23 mouse cellular contexts compared by ENCODE assay signal in genomic region chr8:3574546-3574945, GRCm38 (mm10). TPM values are rescaled to one million over a fixed set of nuclear protein-coding genes. Genes with fewer than 3 reads are reported as not detected.
"Had no signal": no experiment of that assay in that cellular context is flagged by ENCODE, and none has a peak within 500 bp of the region (broad histone marks: within the 10 kb centered on the region; RNA-seq: fewer than 3 reads in every experiment).

No protein-coding gene starts in this region.

- H3K4me3 ChIP-seq: lung, embryonic 15.5 days; megakaryocyte, embryonic 14.5 days; midbrain, embryonic 13.5 days; midbrain, embryonic 15.5 days; neural tube, embryonic 12.5 days; stomach, embryonic 15.5 days had no signal

- H3K9me3 ChIP-seq: lung, embryonic 15.5 days; midbrain, embryonic 13.5 days; midbrain, embryonic 15.5 days; neural tube, embryonic 12.5 days; stomach, embryonic 15.5 days had no signal

- DNase-seq: lung, adult 2 months; lung, postnatal 14 days; lung, postnatal 36 days; right cerebral cortex, postnatal 14 days; thymus, adult 2 months; thymus, postnatal 25 days; thymus, postnatal 4 days had no signal

- H3K27me3 ChIP-seq: lung, embryonic 15.5 days; midbrain, embryonic 13.5 days; midbrain, embryonic 15.5 days; neural tube, embryonic 12.5 days; stomach, embryonic 15.5 days had no signal

- H3K4me1 ChIP-seq: midbrain, embryonic 13.5 days; midbrain, embryonic 15.5 days; neural tube, embryonic 12.5 days had no signal

- H3K36me3 ChIP-seq: lung, embryonic 15.5 days; midbrain, embryonic 13.5 days; midbrain, embryonic 15.5 days; neural tube, embryonic 12.5 days; stomach, embryonic 15.5 days had no signal

- H3K9ac ChIP-seq: lung, embryonic 15.5 days; midbrain, embryonic 13.5 days; midbrain, embryonic 15.5 days; neural tube, embryonic 12.5 days; stomach, embryonic 15.5 days had no signal

- H3K27ac ChIP-seq: lung, embryonic 15.5 days; macrophage; midbrain, embryonic 13.5 days; midbrain, embryonic 15.5 days; neural tube, embryonic 12.5 days; stomach, embryonic 15.5 days; stomach, postnatal 0 days had no signal

RNA-seq across cellular contexts. Expression of gene C330021F23Rik, which starts 6.8 kb away (rescaled TPM):
- total RNA-seq: midbrain, postnatal 0 days; neutrophil, adult 5-6 weeks had no signal
- polyA plus RNA-seq: macrophage; midbrain, postnatal 0 days; spleen, adult 2 months; testis, adult 2 months; thymus, adult 2 months had no signal

RNA-seq across cellular contexts. Expression of gene Camsap3, which starts 12.5 kb away (rescaled TPM):
- total RNA-seq: monocyte, adult 5-6 weeks; neutrophil, adult 5-6 weeks had no signal

RNA-seq across cellular contexts. Expression of gene Pcp2, which starts 50.8 kb away (rescaled TPM):
- total RNA-seq: megakaryocyte progenitor cell, adult 5-6 weeks; neutrophil, adult 5-6 weeks had no signal
- polyA plus RNA-seq: lung, adult 2 months; lung, postnatal 0 days; macrophage; spleen, adult 2 months; stomach, embryonic 15.5 days; stomach, postnatal 0 days; testis, adult 2 months; urinary bladder, adult 2 months had no signal
